Mouse (Mus musculus): ENCODE measurements at regions not wholly inside any gene's neighbourhood (a gene's known extent, or its start where the extent isn't known, plus 50 kb on each side); places are given as distances from the start of the nearest gene placed in this dataset.

- Histone ChIP-seq H3K27ac (ENCODE audit: low read depth, low read length) (no peak overlapping the region), H3K9ac (ENCODE audit: low read depth, low read length) (no peak overlapping the region), H3K4me2 (replicated peaks; ENCODE audit: low read depth) (no peak overlapping the region), H3K4me1 (replicated peaks; ENCODE audit: control insufficient read depth, insufficient read depth, low read length) (no peaks in the 10 kb centered on the region), H3K4me3 (ENCODE audit: low read depth, low read length) (no peak overlapping the region), H3K36me3 (ENCODE audit: control insufficient read depth, insufficient read depth) (no peaks in the 10 kb centered on the region), H3K27me3 (replicated peaks; ENCODE audit: control insufficient read depth, insufficient read depth, low read length) (no peaks in the 10 kb centered on the region), H3K9me3 (ENCODE audit: control insufficient read depth) (no peaks in the 10 kb centered on the region)
- WGBS, result 76% methylated on average over 2 of the region's 2 CpGs
- no peak for TF ChIP-seq CTCF (IDR thresholded peaks at IDR 0.05; ENCODE audit: low read depth)
- ATAC-seq, result no peak
Measured at GRCm38 (mm10) chr2:7954210-7954609, 444.8 kb upstream of the Celf2 start.

GRCm38 (mm10) chr2:7952846-7953245 lies 443.5 kb upstream of the Celf2 start:
- ATAC-seq, result no peak
- Histone ChIP-seq H3K4me2 (replicated peaks; ENCODE audit: low read depth) (no peak overlapping the region), H3K4me1 (replicated peaks; ENCODE audit: control insufficient read depth, insufficient read depth, low read length) (no peaks in the 10 kb centered on the region), H3K27me3 (replicated peaks; ENCODE audit: control insufficient read depth, insufficient read depth, low read length) (no peaks in the 10 kb centered on the region), H3K9me3 (ENCODE audit: control insufficient read depth) (no peaks in the 10 kb centered on the region), H3K4me3 (ENCODE audit: low read depth, low read length) (no peak overlapping the region), H3K27ac (ENCODE audit: low read depth, low read length) (no peak overlapping the region), H3K9ac (ENCODE audit: low read depth, low read length) (no peak overlapping the region), H3K36me3 (ENCODE audit: control insufficient read depth, insufficient read depth) (no peaks in the 10 kb centered on the region)
- WGBS, result 91% methylated on average over 2 of the region's 2 CpGs
- no peak for TF ChIP-seq CTCF (IDR thresholded peaks at IDR 0.05; ENCODE audit: low read depth)

GRCm38 (mm10) chr2:7944946-7945345 lies 435.6 kb upstream of the Celf2 start:
- no peaks in the 10 kb centered on the region for H3K9me3 ChIP-seq (ENCODE audit: control insufficient read depth)
- H3K27me3 ChIP-seq (replicated peaks; ENCODE audit: control insufficient read depth, insufficient read depth, low read length), result no peaks in the 10 kb centered on the region

GRCm38 (mm10) chr2:7933617-7934016 lies 424.3 kb upstream of the Celf2 start:
- no peaks in the 10 kb centered on the region for H3K36me3 ChIP-seq (ENCODE audit: control insufficient read depth, insufficient read depth)

More at GRCm38 (mm10) chr2:7944946-7945345, 435.6 kb upstream of the Celf2 start:
- no peak overlapping the region for H3K4me2 ChIP-seq (replicated peaks; ENCODE audit: low read depth)
- no peaks in the 10 kb centered on the region for H3K4me1 ChIP-seq (replicated peaks; ENCODE audit: control insufficient read depth, insufficient read depth, low read length)
- WGBS, result 58% methylated on average over 2 of the region's 2 CpGs
- no peak overlapping the region for H3K4me3 ChIP-seq (ENCODE audit: low read depth, low read length)
- no peak for ATAC-seq
- no peak overlapping the region for H3K27ac ChIP-seq (ENCODE audit: low read depth, low read length)
- no peaks in the 10 kb centered on the region for H3K36me3 ChIP-seq (ENCODE audit: control insufficient read depth, insufficient read depth)
- H3K9ac ChIP-seq (ENCODE audit: low read depth, low read length), result no peak overlapping the region
- TF ChIP-seq CTCF (IDR thresholded peaks at IDR 0.05; ENCODE audit: low read depth), result 0 out of 2 replicates have a peak, but pooled peaks have one; percentile 20

GRCm38 (mm10) chr2:7906271-7906670 lies 396.9 kb upstream of the Celf2 start:
- Histone ChIP-seq H3K4me2 (replicated peaks; ENCODE audit: low read depth) (no peak overlapping the region), H3K27ac (ENCODE audit: low read depth, low read length) (no peak overlapping the region), H3K4me1 (replicated peaks; ENCODE audit: control insufficient read depth, insufficient read depth, low read length) (no peaks in the 10 kb centered on the region), H3K36me3 (ENCODE audit: control insufficient read depth, insufficient read depth) (no peaks in the 10 kb centered on the region), H3K4me3 (ENCODE audit: low read depth, low read length) (no peak overlapping the region), H3K9ac (ENCODE audit: low read depth, low read length) (no peak overlapping the region), H3K27me3 (replicated peaks; ENCODE audit: control insufficient read depth, insufficient read depth, low read length) (no peaks in the 10 kb centered on the region), H3K9me3 (ENCODE audit: control insufficient read depth) (no peaks in the 10 kb centered on the region)
- 24% methylated on average over 1 of the region's 1 CpGs for WGBS
- no peak for TF ChIP-seq CTCF (IDR thresholded peaks at IDR 0.05; ENCODE audit: low read depth)
- ATAC-seq, result no peak

More at GRCm38 (mm10) chr2:7933617-7934016, 424.3 kb upstream of the Celf2 start:
- Histone ChIP-seq H3K9ac (ENCODE audit: low read depth, low read length) (no peak overlapping the region), H3K27me3 (replicated peaks; ENCODE audit: control insufficient read depth, insufficient read depth, low read length) (no peaks in the 10 kb centered on the region), H3K4me3 (ENCODE audit: low read depth, low read length) (no peak overlapping the region), H3K4me2 (replicated peaks; ENCODE audit: low read depth) (no peak overlapping the region), H3K27ac (ENCODE audit: low read depth, low read length) (no peak overlapping the region), H3K9me3 (ENCODE audit: control insufficient read depth) (no peaks in the 10 kb centered on the region), H3K4me1 (replicated peaks; ENCODE audit: control insufficient read depth, insufficient read depth, low read length) (no peaks in the 10 kb centered on the region)
- 83% methylated on average over 6 of the region's 6 CpGs for WGBS
- TF ChIP-seq CTCF (IDR thresholded peaks at IDR 0.05; ENCODE audit: low read depth), result no peak
- ATAC-seq, result no peak

- no peaks in the 10 kb centered on the region for H3K36me3 ChIP-seq (ENCODE audit: control insufficient read depth, insufficient read depth)
- WGBS, result 68% methylated on average over 3 of the region's 3 CpGs
- H3K9me3 ChIP-seq (ENCODE audit: control insufficient read depth), result no peaks in the 10 kb centered on the region
- no peak for TF ChIP-seq CTCF (IDR thresholded peaks at IDR 0.05; ENCODE audit: low read depth)
- no peaks in the 10 kb centered on the region for H3K4me1 ChIP-seq (replicated peaks; ENCODE audit: control insufficient read depth, insufficient read depth, low read length)
- no peak overlapping the region for H3K27ac ChIP-seq (ENCODE audit: low read depth, low read length)
- no peak overlapping the region for H3K4me2 ChIP-seq (replicated peaks; ENCODE audit: low read depth)
- no peak for ATAC-seq
- no peak overlapping the region for H3K9ac ChIP-seq (ENCODE audit: low read depth, low read length)
- no peak overlapping the region for H3K4me3 ChIP-seq (ENCODE audit: low read depth, low read length)
- no peaks in the 10 kb centered on the region for H3K27me3 ChIP-seq (replicated peaks; ENCODE audit: control insufficient read depth, insufficient read depth, low read length)
Measured at GRCm38 (mm10) chr2:7893787-7894186, 384.4 kb upstream of the Celf2 start.
